Mouse (Mus musculus): ENCODE results near the gene Fam189a1. TPM values are rescaled to one million over a fixed set of nuclear protein-coding genes. Genes with fewer than 3 reads are reported as not detected.
A peak's percentile ranks its signal among the peaks of the same experiment; 100 is the strongest.

The Fam189a1 gene
- polyA plus RNA-seq, 1 experiment from 2014 or later: 2.3 TPM

GRCm38 (mm10) chr7:64773465-64773864 lies 382.9 kb downstream of the Fam189a1 start:
- no peak overlapping the region for H3K27ac ChIP-seq (ENCODE audit: low read depth)

GRCm38 (mm10) chr7:64770779-64771390 lies 385.5 kb downstream of the Fam189a1 start:
- Histone ChIP-seq H3K9ac (ENCODE audit: low read length) (no peak overlapping the region), H3K27ac (ENCODE audit: low read depth) (no peak overlapping the region), H3K9me3 (ENCODE audit: control insufficient read depth, low read length) (no peaks in the 10 kb centered on the region), H3K4me1 (replicated peaks; ENCODE audit: control insufficient read depth, insufficient read depth, low read length) (no peaks in the 10 kb centered on the region), H3K4me3 (ENCODE audit: low read depth, low read length) (no peak overlapping the region), H3K27me3 (replicated peaks; ENCODE audit: control insufficient read depth, insufficient read depth, low read length) (no peaks in the 10 kb centered on the region), H3K36me3 (ENCODE audit: control insufficient read depth, insufficient read depth, low read length) (no peaks in the 10 kb centered on the region), H3K4me2 (ENCODE audit: low read length) (no peak overlapping the region)
- DNase-seq (ENCODE audit: low spot score) (no peak), ATAC-seq (replicated peaks; ENCODE audit: low FRiP score, low TSS enrichment, low read depth) (no peak)
- WGBS: 70% methylated on average over 8 of the region's 8 CpGs

More at GRCm38 (mm10) chr7:64773465-64773864, 382.9 kb downstream of the Fam189a1 start:
- Histone ChIP-seq H3K9ac (ENCODE audit: low read length) (no peak overlapping the region), H3K4me3 (ENCODE audit: low read depth, low read length) (no peak overlapping the region), H3K4me1 (replicated peaks; ENCODE audit: control insufficient read depth, insufficient read depth, low read length) (no peaks in the 10 kb centered on the region), H3K9me3 (ENCODE audit: control insufficient read depth, low read length) (no peaks in the 10 kb centered on the region), H3K27me3 (replicated peaks; ENCODE audit: control insufficient read depth, insufficient read depth, low read length) (no peaks in the 10 kb centered on the region), H3K4me2 (ENCODE audit: low read length) (no peak overlapping the region), H3K36me3 (ENCODE audit: control insufficient read depth, insufficient read depth, low read length) (no peaks in the 10 kb centered on the region)
- ATAC-seq (replicated peaks; ENCODE audit: low FRiP score, low TSS enrichment, low read depth) (no peak), DNase-seq (ENCODE audit: low spot score) (no peak)
- 46% methylated on average over 10 of the region's 10 CpGs for WGBS

- Histone ChIP-seq H3K27ac (ENCODE audit: low read depth) (no peak overlapping the region), H3K27me3 (replicated peaks; ENCODE audit: control insufficient read depth, insufficient read depth, low read length) (no peaks in the 10 kb centered on the region), H3K4me1 (replicated peaks; ENCODE audit: control insufficient read depth, insufficient read depth, low read length) (no peaks in the 10 kb centered on the region), H3K9ac (ENCODE audit: low read length) (no peak overlapping the region), H3K36me3 (ENCODE audit: control insufficient read depth, insufficient read depth, low read length) (no peaks in the 10 kb centered on the region), H3K9me3 (ENCODE audit: control insufficient read depth, low read length) (no peaks in the 10 kb centered on the region), H3K4me2 (ENCODE audit: low read length) (no peak overlapping the region), H3K4me3 (ENCODE audit: low read depth, low read length) (no peak overlapping the region)
- WGBS: 62% methylated on average over 7 of the region's 7 CpGs
- ATAC-seq (replicated peaks; ENCODE audit: low FRiP score, low TSS enrichment, low read depth) (no peak), DNase-seq (ENCODE audit: low spot score) (no peak)
Observed at GRCm38 (mm10) chr7:64769768-64770167, 386.6 kb downstream of the Fam189a1 start.

GRCm38 (mm10) chr7:64765595-64765994 lies 390.8 kb downstream of the Fam189a1 start:
- DNase-seq (ENCODE audit: low spot score): no peak
- no peak for ATAC-seq (replicated peaks; ENCODE audit: low FRiP score, low TSS enrichment, low read depth)
- Histone ChIP-seq H3K4me2 (ENCODE audit: low read length) (no peak overlapping the region), H3K36me3 (ENCODE audit: control insufficient read depth, insufficient read depth, low read length) (no peaks in the 10 kb centered on the region), H3K9ac (ENCODE audit: low read length) (no peak overlapping the region), H3K27me3 (replicated peaks; ENCODE audit: control insufficient read depth, insufficient read depth, low read length) (no peaks in the 10 kb centered on the region), H3K4me3 (ENCODE audit: low read depth, low read length) (no peak overlapping the region), H3K27ac (ENCODE audit: low read depth) (no peak overlapping the region), H3K9me3 (ENCODE audit: control insufficient read depth, low read length) (no peaks in the 10 kb centered on the region), H3K4me1 (replicated peaks; ENCODE audit: control insufficient read depth, insufficient read depth, low read length) (no peaks in the 10 kb centered on the region)
- 90% methylated on average over 3 of the region's 3 CpGs for WGBS

- Histone ChIP-seq H3K4me2 (ENCODE audit: low read length) (no peak overlapping the region), H3K36me3 (ENCODE audit: control insufficient read depth, insufficient read depth, low read length) (no peaks in the 10 kb centered on the region), H3K4me3 (ENCODE audit: low read depth, low read length) (no peak overlapping the region), H3K9ac (ENCODE audit: low read length) (no peak overlapping the region), H3K27me3 (replicated peaks; ENCODE audit: control insufficient read depth, insufficient read depth, low read length) (no peaks in the 10 kb centered on the region), H3K4me1 (replicated peaks; ENCODE audit: control insufficient read depth, insufficient read depth, low read length) (0 out of 2 replicates have a peak, but pooled peaks cover 4% of the 10 kb centered on the region), H3K9me3 (ENCODE audit: control insufficient read depth, low read length) (no peaks in the 10 kb centered on the region), H3K27ac (ENCODE audit: low read depth) (no peak overlapping the region)
- 88% methylated on average over 7 of the region's 7 CpGs for WGBS
- no peak for ATAC-seq (replicated peaks; ENCODE audit: low FRiP score, low TSS enrichment, low read depth)
- no peak for DNase-seq (ENCODE audit: low spot score)
Observed at GRCm38 (mm10) chr7:64755141-64755540, 401.2 kb downstream of the Fam189a1 start.

GRCm38 (mm10) chr7:64754161-64754560 lies 402.2 kb downstream of the Fam189a1 start:
- Histone ChIP-seq H3K4me3 (ENCODE audit: low read depth, low read length) (no peak overlapping the region), H3K9ac (ENCODE audit: low read length) (no peak overlapping the region), H3K4me2 (ENCODE audit: low read length) (no peak overlapping the region), H3K4me1 (replicated peaks; ENCODE audit: control insufficient read depth, insufficient read depth, low read length) (0 out of 2 replicates have a peak, but pooled peaks cover 4% of the 10 kb centered on the region), H3K27ac (ENCODE audit: low read depth) (no peak overlapping the region), H3K27me3 (replicated peaks; ENCODE audit: control insufficient read depth, insufficient read depth, low read length) (no peaks in the 10 kb centered on the region), H3K9me3 (ENCODE audit: control insufficient read depth, low read length) (no peaks in the 10 kb centered on the region), H3K36me3 (ENCODE audit: control insufficient read depth, insufficient read depth, low read length) (no peaks in the 10 kb centered on the region)
- 64% methylated on average over 7 of the region's 7 CpGs for WGBS
- no peak for DNase-seq (ENCODE audit: low spot score)
- no peak for ATAC-seq (replicated peaks; ENCODE audit: low FRiP score, low TSS enrichment, low read depth)

GRCm38 (mm10) chr7:64753678-64754077 lies 402.7 kb downstream of the Fam189a1 start:
- 54% methylated on average over 6 of the region's 6 CpGs for WGBS
- DNase-seq (ENCODE audit: low spot score): no peak
- Histone ChIP-seq H3K27ac (ENCODE audit: low read depth) (no peak overlapping the region), H3K9ac (ENCODE audit: low read length) (no peak overlapping the region), H3K36me3 (ENCODE audit: control insufficient read depth, insufficient read depth, low read length) (no peaks in the 10 kb centered on the region), H3K4me3 (ENCODE audit: low read depth, low read length) (no peak overlapping the region), H3K27me3 (replicated peaks; ENCODE audit: control insufficient read depth, insufficient read depth, low read length) (no peaks in the 10 kb centered on the region), H3K4me2 (ENCODE audit: low read length) (no peak overlapping the region), H3K9me3 (ENCODE audit: control insufficient read depth, low read length) (no peaks in the 10 kb centered on the region), H3K4me1 (replicated peaks; ENCODE audit: control insufficient read depth, insufficient read depth, low read length) (0 out of 2 replicates have a peak, but pooled peaks cover 4% of the 10 kb centered on the region)
- no peak for ATAC-seq (replicated peaks; ENCODE audit: low FRiP score, low TSS enrichment, low read depth)

GRCm38 (mm10) chr7:64752133-64752532 lies 404.2 kb downstream of the Fam189a1 start:
- no peak overlapping the region for H3K9ac ChIP-seq (ENCODE audit: low read length)
- no peaks in the 10 kb centered on the region for H3K36me3 ChIP-seq (ENCODE audit: control insufficient read depth, insufficient read depth, low read length)
- WGBS: 91% methylated on average over 7 of the region's 7 CpGs
- H3K4me1 ChIP-seq (replicated peaks; ENCODE audit: control insufficient read depth, insufficient read depth, low read length): 0 out of 2 replicates have a peak, but pooled peaks cover 4% of the 10 kb centered on the region
- no peaks in the 10 kb centered on the region for H3K9me3 ChIP-seq (ENCODE audit: control insufficient read depth, low read length)
- ATAC-seq (replicated peaks; ENCODE audit: low FRiP score, low TSS enrichment, low read depth) (no peak), DNase-seq (ENCODE audit: low spot score) (no peak)
- H3K27ac ChIP-seq (ENCODE audit: low read depth): no peak overlapping the region
- no peaks in the 10 kb centered on the region for H3K27me3 ChIP-seq (replicated peaks; ENCODE audit: control insufficient read depth, insufficient read depth, low read length)
- H3K4me3 ChIP-seq (ENCODE audit: low read depth, low read length): no peak overlapping the region
- no peak overlapping the region for H3K4me2 ChIP-seq (ENCODE audit: low read length)

GRCm38 (mm10) chr7:64751465-64751864 lies 404.9 kb downstream of the Fam189a1 start:
- Histone ChIP-seq H3K9me3 (ENCODE audit: control insufficient read depth, low read length) (no peaks in the 10 kb centered on the region), H3K27me3 (replicated peaks; ENCODE audit: control insufficient read depth, insufficient read depth, low read length) (no peaks in the 10 kb centered on the region), H3K4me2 (ENCODE audit: low read length) (no peak overlapping the region), H3K4me1 (replicated peaks; ENCODE audit: control insufficient read depth, insufficient read depth, low read length) (0 out of 2 replicates have a peak, but pooled peaks cover 4% of the 10 kb centered on the region), H3K36me3 (ENCODE audit: control insufficient read depth, insufficient read depth, low read length) (no peaks in the 10 kb centered on the region), H3K27ac (ENCODE audit: low read depth) (no peak overlapping the region), H3K4me3 (ENCODE audit: low read depth, low read length) (no peak overlapping the region), H3K9ac (ENCODE audit: low read length) (no peak overlapping the region)
- DNase-seq (ENCODE audit: low spot score): peak; percentile 84
- peak; percentile 59 for ATAC-seq (replicated peaks; ENCODE audit: low FRiP score, low TSS enrichment, low read depth)
- 27% methylated on average over 5 of the region's 5 CpGs for WGBS
